Mouse (Mus musculus): Measurements from ENCODE around the gene Esrra. TPM values are rescaled to one million over a fixed set of nuclear protein-coding genes. Genes with fewer than 3 reads are reported as not detected.

Esrra gene
- polyA plus RNA-seq, 1 experiment: 77.4 TPM

- H3K27me3 ChIP-seq (ENCODE audit: control insufficient read depth, insufficient read depth, low read length): no peaks in the 10 kb centered on the region
- H3K27ac ChIP-seq (ENCODE audit: control insufficient read depth, insufficient read depth, low read length): peak overlapping the region; percentile 73
- no peaks in the 10 kb centered on the region for H3K36me3 ChIP-seq (ENCODE audit: control insufficient read depth, insufficient read depth, low read length)
- peak; percentile 47 for DNase-seq
- TF ChIP-seq POLR2A (IDR thresholded peaks at IDR 0.05; ENCODE audit: control insufficient read depth, extremely low read depth, insufficient read depth, low read length, poor library complexity) (no peak), CTCF (IDR thresholded peaks at IDR 0.05; ENCODE audit: borderline replicate concordance, control insufficient read depth, extremely low read depth, insufficient read depth, low read length, poor library complexity) (no peak)
- H3K4me3 ChIP-seq (ENCODE audit: control insufficient read depth, insufficient read depth, low read length): peak overlapping the region; percentile 70
- H3K4me1 ChIP-seq (replicated peaks; ENCODE audit: control insufficient read depth, insufficient read depth, low read length): peaks cover 20% of the 10 kb centered on the region
- under 1% methylated on average over 28 of the region's 28 CpGs for WGBS
Measured at GRCm38 (mm10) chr19:6950613-6951153, 29.1 kb upstream of the Esrra start.

DNA sequence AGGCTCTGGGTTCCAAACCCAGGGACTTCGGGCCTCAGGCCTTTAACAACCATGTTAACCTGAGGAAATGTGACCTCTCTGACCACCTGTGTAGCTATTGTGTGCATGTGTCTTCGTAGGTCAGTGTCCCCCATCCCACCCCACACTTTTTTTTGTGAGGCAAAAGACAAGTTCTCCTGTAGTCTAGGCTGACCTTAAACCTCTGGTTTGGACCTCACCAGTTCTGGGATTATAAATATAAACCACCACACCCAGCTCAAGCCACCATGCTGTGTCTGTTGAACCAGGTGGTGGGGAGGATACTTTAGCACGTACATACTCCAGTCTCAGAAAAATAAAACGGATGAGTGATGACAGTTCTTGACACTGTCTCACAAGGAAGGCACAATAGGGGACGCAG lies 28.3 kb upstream of the Esrra start:
- 88% methylated on average over 5 of the region's 5 CpGs for WGBS
- TF ChIP-seq CTCF (IDR thresholded peaks at IDR 0.05; ENCODE audit: borderline replicate concordance, control insufficient read depth, extremely low read depth, insufficient read depth, low read length, poor library complexity): no peak
- no peak for TF ChIP-seq POLR2A (IDR thresholded peaks at IDR 0.05; ENCODE audit: control insufficient read depth, extremely low read depth, insufficient read depth, low read length, poor library complexity)
- Histone ChIP-seq H3K4me1 (replicated peaks; ENCODE audit: control insufficient read depth, insufficient read depth, low read length) (peaks cover 20% of the 10 kb centered on the region), H3K4me3 (ENCODE audit: control insufficient read depth, insufficient read depth, low read length) (no peak overlapping the region), H3K27me3 (ENCODE audit: control insufficient read depth, insufficient read depth, low read length) (no peaks in the 10 kb centered on the region), H3K36me3 (ENCODE audit: control insufficient read depth, insufficient read depth, low read length) (no peaks in the 10 kb centered on the region), H3K27ac (ENCODE audit: control insufficient read depth, insufficient read depth, low read length) (no peak overlapping the region)
- no peak for DNase-seq

- WGBS: 97% methylated on average over 5 of the region's 5 CpGs
- Histone ChIP-seq H3K36me3 (ENCODE audit: control insufficient read depth, insufficient read depth, low read length) (no peaks in the 10 kb centered on the region), H3K4me3 (ENCODE audit: control insufficient read depth, insufficient read depth, low read length) (no peak overlapping the region), H3K27ac (ENCODE audit: control insufficient read depth, insufficient read depth, low read length) (no peak overlapping the region), H3K27me3 (ENCODE audit: control insufficient read depth, insufficient read depth, low read length) (no peaks in the 10 kb centered on the region), H3K4me1 (replicated peaks; ENCODE audit: control insufficient read depth, insufficient read depth, low read length) (peaks cover 20% of the 10 kb centered on the region)
- DNase-seq: no peak
- no peak for TF ChIP-seq POLR2A (IDR thresholded peaks at IDR 0.05; ENCODE audit: control insufficient read depth, extremely low read depth, insufficient read depth, low read length, poor library complexity)
- no peak for TF ChIP-seq CTCF (IDR thresholded peaks at IDR 0.05; ENCODE audit: borderline replicate concordance, control insufficient read depth, extremely low read depth, insufficient read depth, low read length, poor library complexity)
Measured at GRCm38 (mm10) chr19:6949532-6949931, 27.9 kb upstream of the Esrra start.

DNA sequence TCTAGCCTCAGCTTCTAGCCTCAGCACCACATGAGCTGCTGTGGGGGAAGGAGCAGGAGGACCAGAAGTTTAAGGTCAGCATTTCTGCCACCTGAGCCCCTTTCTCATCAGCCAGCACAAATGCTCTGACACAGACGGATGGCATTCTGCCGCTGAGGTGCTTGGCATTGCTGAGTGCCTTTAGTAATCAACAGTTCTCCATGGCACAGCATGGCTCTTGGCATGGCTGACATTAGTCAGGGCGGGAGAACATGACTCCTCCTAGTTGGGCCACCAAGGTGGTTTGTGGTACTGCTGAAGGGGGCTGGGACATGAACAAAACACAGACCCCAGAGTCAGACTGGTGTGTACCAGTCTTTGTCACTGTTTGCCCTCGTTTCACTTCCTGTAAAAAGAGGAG lies 26.6 kb upstream of the Esrra start:
- WGBS: 80% methylated on average over 4 of the region's 4 CpGs
- no peak for DNase-seq
- Histone ChIP-seq H3K27ac (ENCODE audit: control insufficient read depth, insufficient read depth, low read length) (no peak overlapping the region), H3K4me1 (replicated peaks; ENCODE audit: control insufficient read depth, insufficient read depth, low read length) (peaks cover 20% of the 10 kb centered on the region), H3K4me3 (ENCODE audit: control insufficient read depth, insufficient read depth, low read length) (no peak overlapping the region), H3K36me3 (ENCODE audit: control insufficient read depth, insufficient read depth, low read length) (no peaks in the 10 kb centered on the region), H3K27me3 (ENCODE audit: control insufficient read depth, insufficient read depth, low read length) (no peaks in the 10 kb centered on the region)
- no peak for TF ChIP-seq CTCF (IDR thresholded peaks at IDR 0.05; ENCODE audit: borderline replicate concordance, control insufficient read depth, extremely low read depth, insufficient read depth, low read length, poor library complexity)
- TF ChIP-seq POLR2A (IDR thresholded peaks at IDR 0.05; ENCODE audit: control insufficient read depth, extremely low read depth, insufficient read depth, low read length, poor library complexity): no peak

- H3K27me3 ChIP-seq (ENCODE audit: control insufficient read depth, insufficient read depth, low read length): no peaks in the 10 kb centered on the region
- H3K4me1 ChIP-seq (replicated peaks; ENCODE audit: control insufficient read depth, insufficient read depth, low read length): peaks cover 19% of the 10 kb centered on the region
- H3K36me3 ChIP-seq (ENCODE audit: control insufficient read depth, insufficient read depth, low read length): no peaks in the 10 kb centered on the region
- TF ChIP-seq POLR2A (IDR thresholded peaks at IDR 0.05; ENCODE audit: control insufficient read depth, extremely low read depth, insufficient read depth, low read length, poor library complexity) (no peak), CTCF (IDR thresholded peaks at IDR 0.05; ENCODE audit: borderline replicate concordance, control insufficient read depth, extremely low read depth, insufficient read depth, low read length, poor library complexity) (no peak)
- H3K4me3 ChIP-seq (ENCODE audit: control insufficient read depth, insufficient read depth, low read length): no peak overlapping the region
- no peak for DNase-seq
- H3K27ac ChIP-seq (ENCODE audit: control insufficient read depth, insufficient read depth, low read length): no peak overlapping the region
- WGBS: 88% methylated on average over 4 of the region's 4 CpGs
Measured at GRCm38 (mm10) chr19:6947742-6948141, 26.1 kb upstream of the Esrra start.

- Histone ChIP-seq H3K27me3 (ENCODE audit: control insufficient read depth, insufficient read depth, low read length) (no peaks in the 10 kb centered on the region), H3K36me3 (ENCODE audit: control insufficient read depth, insufficient read depth, low read length) (no peaks in the 10 kb centered on the region), H3K4me1 (replicated peaks; ENCODE audit: control insufficient read depth, insufficient read depth, low read length) (peaks cover 16% of the 10 kb centered on the region), H3K27ac (ENCODE audit: control insufficient read depth, insufficient read depth, low read length) (no peak overlapping the region), H3K4me3 (ENCODE audit: control insufficient read depth, insufficient read depth, low read length) (no peak overlapping the region)
- DNase-seq: no peak
- WGBS: 99% methylated on average over 6 of the region's 6 CpGs
- TF ChIP-seq POLR2A (IDR thresholded peaks at IDR 0.05; ENCODE audit: control insufficient read depth, extremely low read depth, insufficient read depth, low read length, poor library complexity) (no peak), CTCF (IDR thresholded peaks at IDR 0.05; ENCODE audit: borderline replicate concordance, control insufficient read depth, extremely low read depth, insufficient read depth, low read length, poor library complexity) (no peak)
Measured at GRCm38 (mm10) chr19:6943709-6944108, 22.1 kb upstream of the Esrra start.

DNA sequence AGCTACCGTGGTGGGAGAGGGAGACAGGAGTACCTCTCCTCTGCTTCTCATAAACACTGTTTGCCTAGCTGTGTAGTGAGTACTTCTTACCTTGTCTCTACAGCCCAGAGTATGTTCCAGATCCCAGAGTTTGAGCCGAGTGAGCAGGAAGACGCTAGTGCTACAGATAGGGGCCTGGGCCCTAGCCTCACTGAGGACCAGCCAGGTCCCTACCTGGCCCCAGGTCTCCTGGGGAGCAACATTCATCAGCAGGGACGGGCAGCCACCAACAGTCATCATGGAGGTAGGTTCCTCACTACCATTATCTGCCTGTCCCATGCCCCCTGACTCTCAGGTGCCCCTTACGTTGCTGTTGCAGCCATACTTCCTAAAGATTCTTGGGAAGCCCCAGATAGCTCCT lies 21.2 kb upstream of the Esrra start:
- TF ChIP-seq CTCF (IDR thresholded peaks at IDR 0.05; ENCODE audit: borderline replicate concordance, control insufficient read depth, extremely low read depth, insufficient read depth, low read length, poor library complexity) (no peak), POLR2A (IDR thresholded peaks at IDR 0.05; ENCODE audit: control insufficient read depth, extremely low read depth, insufficient read depth, low read length, poor library complexity) (no peak; the same call in 1 of the 2 replicates)
- Histone ChIP-seq H3K36me3 (ENCODE audit: control insufficient read depth, insufficient read depth, low read length) (no peaks in the 10 kb centered on the region), H3K4me3 (ENCODE audit: control insufficient read depth, insufficient read depth, low read length) (peak overlapping the region; percentile 44), H3K27ac (ENCODE audit: control insufficient read depth, insufficient read depth, low read length) (peak overlapping the region; percentile 8; the same call in 1 of the 2 replicates), H3K4me1 (replicated peaks; ENCODE audit: control insufficient read depth, insufficient read depth, low read length) (peaks cover 12% of the 10 kb centered on the region), H3K27me3 (ENCODE audit: control insufficient read depth, insufficient read depth, low read length) (no peaks in the 10 kb centered on the region)
- 44% methylated on average over 5 of the region's 5 CpGs for WGBS
- DNase-seq: no peak
